Mouse (Mus musculus) midbrain, embryonic 16.5 days (tissue): ENCODE results near the gene Agfg2. TPM values are rescaled to one million over a fixed set of nuclear protein-coding genes. Genes with fewer than 3 reads are reported as not detected.

Experiments
- ATAC-seq: fragments of 200-750 bp; cut with Nextera tagmentation; 2 replicates; pipeline ENCODE4 v1.8.0; 2017; ENCODE audit warnings: moderate TSS enrichment
- H3K27ac ChIP-seq: fragments of 300-500 bp; sonication (generic); 2 replicates; pipeline ENCODE4 v1.5.1; 2014; ENCODE audit warnings: mild to moderate bottlenecking, low read length, mixed read lengths
- H3K27me3 ChIP-seq: fragments of 300-500 bp; sonication (generic); 2 replicates; pipeline ENCODE4 v1.6.1; 2014; ENCODE audit warnings: low read depth, low read length, mixed read lengths; ENCODE audit not compliant: control insufficient read depth, insufficient read depth
- H3K36me3 ChIP-seq: fragments of 300-500 bp; sonication (generic); 2 replicates; pipeline ENCODE4 v1.6.1; 2014; ENCODE audit warnings: mild to moderate bottlenecking, low read length, moderate library complexity, mixed read lengths; ENCODE audit not compliant: control insufficient read depth, insufficient read depth
- H3K4me1 ChIP-seq: fragments of 300-500 bp; sonication (generic); 2 replicates; pipeline ENCODE4 v1.6.1; 2014; ENCODE audit warnings: mild to moderate bottlenecking, low read length, mixed read lengths; ENCODE audit not compliant: control insufficient read depth, insufficient read depth
- H3K4me2 ChIP-seq: fragments of 300-500 bp; sonication (generic); 2 replicates; pipeline ENCODE4 v1.6.1; 2014; ENCODE audit warnings: mild to moderate bottlenecking, low read length, mixed read lengths
- H3K4me3 ChIP-seq: fragments of 300-500 bp; sonication (generic); 2 replicates; pipeline ENCODE4 v1.5.1; 2014; ENCODE audit warnings: low read depth, mild to moderate bottlenecking, low read length, moderate library complexity, mixed read lengths
- H3K9ac ChIP-seq: fragments of 300-500 bp; sonication (generic); 2 replicates; pipeline ENCODE4 v1.6.1; 2014; ENCODE audit warnings: low read depth, low read length, mixed read lengths
- H3K9me3 ChIP-seq: fragments of 300-500 bp; sonication (generic); replicated peaks from 2 replicates; pipeline ENCODE4 v1.6.1; 2014; ENCODE audit warnings: mild to moderate bottlenecking, low read length, mixed read lengths; ENCODE audit not compliant: control insufficient read depth, poor library complexity, severe bottlenecking
- WGBS: fragments of 180-500 bp; shearing (Covaris S2); extraction: QIAGEN DNeasy Blood & Tissue Kit; methylation state at CpG from one replicate; pipeline ENCODE4 v1.1.7; 2014; 5-methylcytosine and 5-hydroxymethylcytosine counted together
- polyA plus RNA-seq: library from polyadenylated mRNA; unstranded; fragments of >200 nt; fragmentation: Nextera tagmentation; extraction: Ambion mirVana; gene quantifications from 2 replicates; pipeline ENCODE4 v1.2.1, GENCODE M21; 2015

The Agfg2 gene
- polyA plus RNA-seq, 1 experiment from 2014 or later, result 20.4 TPM

DNA sequence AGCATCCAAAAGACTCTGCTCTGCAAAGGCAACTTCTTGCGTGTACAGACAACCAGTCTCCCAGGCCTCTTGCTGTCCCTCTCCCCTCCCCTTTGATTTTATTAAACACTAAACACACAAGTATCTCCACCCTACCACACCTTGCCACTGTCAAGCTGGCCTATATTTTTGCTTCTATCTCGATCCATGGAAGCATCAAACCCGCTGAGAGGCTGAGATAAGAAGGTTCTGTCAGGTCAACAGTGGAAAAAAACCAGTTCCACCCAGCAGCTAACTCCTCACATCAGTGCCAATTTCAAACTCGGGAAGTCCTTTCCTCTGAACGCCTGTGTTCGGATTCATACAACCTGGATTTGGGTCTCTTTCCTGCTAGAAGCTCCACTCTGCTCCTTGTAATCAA is 11.5 kb downstream of the Agfg2 start:
- H3K36me3 ChIP-seq, result no peaks in the 10 kb centered on the region
- H3K4me2 ChIP-seq, result no peak overlapping the region
- H3K9ac ChIP-seq, result no peak overlapping the region
- H3K9me3 ChIP-seq, result no peaks in the 10 kb centered on the region
- no peak overlapping the region for H3K4me3 ChIP-seq
- no peak overlapping the region for H3K27ac ChIP-seq
- H3K4me1 ChIP-seq, result no peaks in the 10 kb centered on the region
- no peaks in the 10 kb centered on the region for H3K27me3 ChIP-seq
- no peak for ATAC-seq
- 91% methylated on average over 6 of the region's 6 CpGs for WGBS

DNA sequence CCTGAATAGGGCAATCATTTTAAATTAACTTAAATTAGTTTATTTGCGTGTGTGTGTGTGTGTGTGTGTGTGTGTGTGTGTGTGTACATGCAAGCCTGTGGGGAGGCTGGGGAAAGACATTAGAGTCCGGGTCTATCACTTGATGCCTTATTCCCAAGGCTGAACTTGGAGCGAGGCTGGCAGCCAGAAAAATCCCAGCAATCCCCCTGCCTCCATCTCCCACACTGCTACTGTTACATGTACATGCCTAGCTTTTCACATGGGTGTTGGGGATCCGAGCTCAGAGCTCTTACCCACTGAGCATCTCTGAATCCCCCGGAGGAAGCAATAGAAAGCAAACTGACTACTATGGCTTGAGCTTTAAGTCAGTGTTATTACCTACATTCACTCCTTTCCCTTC is 12.2 kb downstream of the Agfg2 start:
- WGBS, result 89% methylated on average over 5 of the region's 5 CpGs
- H3K27ac ChIP-seq, result no peak overlapping the region
- no peaks in the 10 kb centered on the region for H3K4me1 ChIP-seq
- no peak for ATAC-seq
- no peaks in the 10 kb centered on the region for H3K9me3 ChIP-seq
- H3K9ac ChIP-seq, result no peak overlapping the region
- no peaks in the 10 kb centered on the region for H3K27me3 ChIP-seq
- H3K4me2 ChIP-seq, result no peak overlapping the region
- H3K36me3 ChIP-seq, result no peaks in the 10 kb centered on the region
- H3K4me3 ChIP-seq, result no peak overlapping the region

- H3K27ac ChIP-seq, result no peak overlapping the region
- H3K9ac ChIP-seq, result no peak overlapping the region; the same call in 1 of the 2 replicates
- H3K27me3 ChIP-seq, result no peaks in the 10 kb centered on the region
- H3K9me3 ChIP-seq, result no peaks in the 10 kb centered on the region
- H3K36me3 ChIP-seq, result peaks cover 5% of the 10 kb centered on the region; the same call in 1 of the 2 replicates
- no peak for ATAC-seq
- H3K4me3 ChIP-seq, result no peak overlapping the region
- no peak overlapping the region for H3K4me2 ChIP-seq
- no peaks in the 10 kb centered on the region for H3K4me1 ChIP-seq
- 51% methylated on average over 9 of the region's 9 CpGs for WGBS
These were observed 12.9 kb downstream of the Agfg2 start for GRCm38 (mm10) chr5:137671443-137672240.

GRCm38 (mm10) chr5:137670240-137670639 is 14.3 kb downstream of the Agfg2 start:
- Histone ChIP-seq H3K4me3 (no peak overlapping the region), H3K27me3 (no peaks in the 10 kb centered on the region), H3K36me3 (peaks cover 10% of the 10 kb centered on the region), H3K9me3 (no peaks in the 10 kb centered on the region), H3K9ac (no peak overlapping the region), H3K4me2 (no peak overlapping the region), H3K27ac (no peak overlapping the region), H3K4me1 (no peaks in the 10 kb centered on the region)
- WGBS, result 96% methylated on average over 1 of the region's 1 CpGs
- ATAC-seq, result no peak

GRCm38 (mm10) chr5:137668971-137669370 is 15.6 kb downstream of the Agfg2 start:
- ATAC-seq, result no peak
- no peak overlapping the region for H3K27ac ChIP-seq
- H3K27me3 ChIP-seq, result no peaks in the 10 kb centered on the region
- H3K4me2 ChIP-seq, result no peak overlapping the region
- H3K36me3 ChIP-seq, result peaks cover 12% of the 10 kb centered on the region
- H3K4me1 ChIP-seq, result no peaks in the 10 kb centered on the region
- no peak overlapping the region for H3K4me3 ChIP-seq
- H3K9me3 ChIP-seq, result no peaks in the 10 kb centered on the region
- WGBS, result 67% methylated on average over 10 of the region's 10 CpGs
- H3K9ac ChIP-seq, result no peak overlapping the region

DNA sequence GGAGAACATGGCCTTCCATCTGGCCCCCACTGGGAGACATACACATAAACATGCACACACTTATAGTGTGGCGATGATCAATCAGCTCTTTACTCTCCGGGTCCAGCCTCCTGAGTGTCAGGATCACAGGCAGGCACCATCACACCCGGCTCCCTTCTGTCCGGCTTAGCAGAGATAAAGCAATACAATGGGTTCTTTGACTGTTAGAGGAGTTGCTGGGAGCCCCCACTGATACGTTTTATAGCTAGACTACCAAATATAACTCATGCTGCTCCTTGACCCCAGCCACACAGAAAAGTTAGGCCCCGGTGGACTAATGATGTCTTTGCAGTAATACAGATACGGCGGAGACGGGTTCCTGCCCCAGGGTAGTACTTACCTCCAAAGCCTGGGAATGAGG is 21.5 kb downstream of the Agfg2 start:
- 72% methylated on average over 9 of the region's 9 CpGs for WGBS
- Histone ChIP-seq H3K27me3 (no peaks in the 10 kb centered on the region), H3K4me2 (no peak overlapping the region), H3K27ac (no peak overlapping the region), H3K4me3 (no peak overlapping the region), H3K4me1 (no peaks in the 10 kb centered on the region), H3K36me3 (peaks cover 27% of the 10 kb centered on the region), H3K9ac (no peak overlapping the region), H3K9me3 (no peaks in the 10 kb centered on the region)
- ATAC-seq, result no peak

GRCm38 (mm10) chr5:137660064-137660688 is 24.4 kb downstream of the Agfg2 start:
- Histone ChIP-seq H3K36me3 (peaks cover 17% of the 10 kb centered on the region), H3K27ac (no peak overlapping the region), H3K4me1 (no peaks in the 10 kb centered on the region), H3K27me3 (no peaks in the 10 kb centered on the region), H3K4me3 (no peak overlapping the region), H3K9ac (no peak overlapping the region), H3K4me2 (no peak overlapping the region), H3K9me3 (no peaks in the 10 kb centered on the region)
- 92% methylated on average over 6 of the region's 6 CpGs for WGBS
- ATAC-seq, result no peak

DNA sequence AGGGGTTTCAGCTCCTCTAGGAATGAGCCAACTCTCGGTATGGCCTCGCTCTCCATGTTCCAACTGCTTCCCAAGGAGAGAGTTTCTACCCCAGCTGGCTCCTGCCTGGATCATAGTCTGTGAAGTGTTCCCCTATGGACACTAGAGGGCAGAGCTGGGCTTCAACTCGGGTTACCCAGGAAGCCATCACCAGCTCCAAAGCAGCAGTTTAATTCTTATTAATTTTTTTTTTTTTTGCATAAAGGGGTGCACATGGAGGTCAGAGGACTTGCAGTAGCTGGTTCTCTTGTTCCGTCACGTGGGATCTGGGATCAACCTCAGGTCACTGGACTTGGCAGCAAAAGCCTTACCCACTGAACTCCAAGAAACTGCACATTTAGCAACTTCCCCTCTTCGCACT is 27.5 kb downstream of the Agfg2 start:
- H3K4me3 ChIP-seq, result no peak overlapping the region
- H3K27ac ChIP-seq, result peak overlapping the region; percentile 35; the same call in 1 of the 2 replicates
- H3K27me3 ChIP-seq, result no peaks in the 10 kb centered on the region
- peaks cover 7% of the 10 kb centered on the region for H3K36me3 ChIP-seq
- no peaks in the 10 kb centered on the region for H3K9me3 ChIP-seq
- no peak overlapping the region for H3K4me2 ChIP-seq
- ATAC-seq, result 0 out of 2 replicates have a peak, but pooled peaks have one; percentile 9
- no peaks in the 10 kb centered on the region for H3K4me1 ChIP-seq
- WGBS, result 24% methylated on average over 6 of the region's 6 CpGs
- no peak overlapping the region for H3K9ac ChIP-seq

- H3K36me3 ChIP-seq, result peaks cover 4% of the 10 kb centered on the region; the same call in 1 of the 2 replicates
- 82% methylated on average over 7 of the region's 7 CpGs for WGBS
These were observed 29.8 kb downstream of the Agfg2 start for GRCm38 (mm10) chr5:137654746-137655145.

More at GRCm38 (mm10) chr5:137654746-137655145, 29.8 kb downstream of the Agfg2 start:
- no peak for ATAC-seq
- Histone ChIP-seq H3K4me1 (peaks cover 5% of the 10 kb centered on the region), H3K4me2 (no peak overlapping the region), H3K9me3 (no peaks in the 10 kb centered on the region), H3K9ac (no peak overlapping the region), H3K4me3 (no peak overlapping the region), H3K27me3 (no peaks in the 10 kb centered on the region), H3K27ac (no peak overlapping the region)
